Mouse (Mus musculus): ENCODE data around the gene Crabp2. TPM values are rescaled to one million over a fixed set of nuclear protein-coding genes. Genes with fewer than 3 reads are reported as not detected.

Gene Crabp2
- total and polyA plus RNA-seq, 3 experiments, result 0.23 to 1.2 TPM; not detected in 1

DNA sequence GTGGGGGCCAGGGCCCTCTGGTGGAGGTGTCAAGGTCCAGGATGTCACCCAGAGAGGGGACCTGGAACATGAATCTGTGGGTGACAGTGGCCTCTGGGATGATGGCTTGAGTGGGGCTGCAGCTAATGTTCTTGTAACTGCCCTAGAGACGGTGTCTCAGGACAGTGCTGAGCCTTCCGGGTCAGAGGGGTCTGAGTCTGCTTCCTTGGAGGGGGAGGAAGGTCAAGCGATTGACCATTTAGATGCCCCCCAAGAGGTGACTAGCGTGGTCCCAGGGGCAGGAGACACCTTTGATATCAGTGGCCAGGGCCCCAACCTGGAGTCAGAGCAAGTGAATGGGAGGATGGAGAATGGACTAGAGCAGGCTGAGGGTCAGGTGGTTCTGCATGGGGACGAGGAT lies 31.0 kb downstream of the Crabp2 start:
- Histone ChIP-seq H3K9me3 (replicated peaks; ENCODE audit: insufficient read depth, low read length) (no peaks in the 10 kb centered on the region), H3K79me2 (ENCODE audit: control insufficient read depth, insufficient read depth, low read length, poor library complexity) (no peaks in the 10 kb centered on the region), H3K4me1 (ENCODE audit: control insufficient read depth in 1 of 2, insufficient read depth in 2 of 2, low read length in 2 of 2) (no peaks in the 10 kb centered on the region), H3K9ac (ENCODE audit: control insufficient read depth, low read depth, low read length, poor library complexity, severe bottlenecking) (no peak overlapping the region), H3K27me3 (ENCODE audit: control insufficient read depth in 1 of 2, insufficient read depth in 2 of 2, low read length in 2 of 2) (peaks cover 15% of the 10 kb centered on the region in 2 experiments), H3K27ac (ENCODE audit: control insufficient read depth, low read depth, low read length) (no peak overlapping the region), H3K4me3 (ENCODE audit: control insufficient read depth in 1 of 2, insufficient read depth in 1 of 2, low read depth in 2 of 2, low read length in 2 of 2) (no peak overlapping the region), H3K36me3 (ENCODE audit: control insufficient read depth in 1 of 2, insufficient read depth in 2 of 2, low read length in 2 of 2) (no peaks in the 10 kb centered on the region)
- DNase-seq (ENCODE audit: low read depth, low spot score), result no peak
- TF ChIP-seq TBP (IDR thresholded peaks at IDR 0.05; ENCODE audit: low read depth, low read length), result no peak
- no peak for TF ChIP-seq MAFK (IDR thresholded peaks at IDR 0.05; ENCODE audit: borderline replicate concordance, low read depth, low read length)
- TF ChIP-seq E2F4 (IDR thresholded peaks at IDR 0.05; ENCODE audit: borderline replicate concordance, low read depth, low read length), result no peak
- TF ChIP-seq SMC3 (IDR thresholded peaks at IDR 0.05; ENCODE audit: low read depth, low read length), result no peak
- no peak for TF ChIP-seq ZKSCAN1 (IDR thresholded peaks at IDR 0.05; ENCODE audit: low read depth, low read length)

GRCm38 (mm10) chr3:87980085-87980484 lies 31.6 kb downstream of the Crabp2 start:
- H3K36me3 ChIP-seq (ENCODE audit: control insufficient read depth in 1 of 2, insufficient read depth in 2 of 2, low read length in 2 of 2), result no peaks in the 10 kb centered on the region
- H3K4me1 ChIP-seq (ENCODE audit: control insufficient read depth in 1 of 2, insufficient read depth in 2 of 2, low read length in 2 of 2), result no peaks in the 10 kb centered on the region
- no peaks in the 10 kb centered on the region for H3K9me3 ChIP-seq (replicated peaks; ENCODE audit: insufficient read depth, low read length)
- H3K79me2 ChIP-seq (ENCODE audit: control insufficient read depth, insufficient read depth, low read length, poor library complexity), result no peaks in the 10 kb centered on the region
- no peak overlapping the region for H3K4me3 ChIP-seq (ENCODE audit: control insufficient read depth in 1 of 2, insufficient read depth in 1 of 2, low read depth in 2 of 2, low read length in 2 of 2)
- H3K27me3 ChIP-seq (ENCODE audit: control insufficient read depth in 1 of 2, insufficient read depth in 2 of 2, low read length in 2 of 2), result peaks cover 15% of the 10 kb centered on the region in 2 experiments
- H3K27ac ChIP-seq (ENCODE audit: control insufficient read depth, low read depth, low read length), result no peak overlapping the region
- TF ChIP-seq CHD2 (IDR thresholded peaks at IDR 0.05; ENCODE audit: low read length), result no peak
- no peak for TF ChIP-seq POLR2A (IDR thresholded peaks at IDR 0.05; ENCODE audit: control insufficient read depth in 1 of 2, insufficient read depth in 1 of 2, low read depth in 1 of 2, low read length in 2 of 2, poor library complexity in 1 of 2)
- no peak for TF ChIP-seq TAL1 (IDR thresholded peaks at IDR 0.05; ENCODE audit: low read length)
- TF ChIP-seq MAZ (IDR thresholded peaks at IDR 0.05; ENCODE audit: low read depth, low read length), result no peak
- TF ChIP-seq CHD1 (IDR thresholded peaks at IDR 0.05; ENCODE audit: low read depth, low read length), result no peak
- no peak for TF ChIP-seq ZMIZ1 (IDR thresholded peaks at IDR 0.05; ENCODE audit: low read depth, low read length)
- TF ChIP-seq USF1 (IDR thresholded peaks at IDR 0.05; ENCODE audit: low read depth, low read length), result no peak
- no peak for TF ChIP-seq MEF2A (IDR thresholded peaks at IDR 0.05; ENCODE audit: extremely low read depth, insufficient replicate concordance, low read depth, low read length, poor library complexity, severe bottlenecking)
- TF ChIP-seq UBTF (IDR thresholded peaks at IDR 0.05; ENCODE audit: borderline replicate concordance, insufficient read depth, low read depth, low read length), result no peak
- no peak for TF ChIP-seq RCOR1 (IDR thresholded peaks at IDR 0.05; ENCODE audit: low read depth, low read length)
- no peak for TF ChIP-seq BHLHE40 (IDR thresholded peaks at IDR 0.05; ENCODE audit: borderline replicate concordance, low read depth, low read length)
- no peak for DNase-seq (ENCODE audit: low read depth, low spot score)
- H3K9ac ChIP-seq (ENCODE audit: control insufficient read depth, low read depth, low read length, poor library complexity, severe bottlenecking), result no peak overlapping the region
